Mouse (Mus musculus) ovary, postnatal 36 days (tissue): Measurements from ENCODE around the gene Egfl7.

ENCODE experiments used
- DNase-seq: peaks from one replicate; pipeline ENCODE4 v3.0.0; 2022; ENCODE audit warnings: low spot score, mixed read lengths

Egfl7 gene

GRCm38 (mm10) chr2:26570034-26570433 is 9.8 kb upstream of the Egfl7 start:
- no peak for DNase-seq

- no peak for DNase-seq
Observed at GRCm38 (mm10) chr2:26571400-26571799, 8.4 kb upstream of the Egfl7 start.

- DNase-seq = no peak
Observed at GRCm38 (mm10) chr2:26571826-26572225, 8.0 kb upstream of the Egfl7 start.

- DNase-seq = no peak
Observed at GRCm38 (mm10) chr2:26573396-26573795, 6.4 kb upstream of the Egfl7 start.

- DNase-seq = no peak
Observed at GRCm38 (mm10) chr2:26573807-26574206, 6.0 kb upstream of the Egfl7 start.

- no peak for DNase-seq
Observed at GRCm38 (mm10) chr2:26574862-26575261, 5.0 kb upstream of the Egfl7 start.

GRCm38 (mm10) chr2:26575378-26575777 is 4.4 kb upstream of the Egfl7 start:
- DNase-seq = no peak

- no peak for DNase-seq
Observed at GRCm38 (mm10) chr2:26575865-26576264, 3.9 kb upstream of the Egfl7 start.

GRCm38 (mm10) chr2:26576462-26576861 is 3.4 kb upstream of the Egfl7 start:
- no peak for DNase-seq

- no peak for DNase-seq
Observed at GRCm38 (mm10) chr2:26578369-26578768, 1.4 kb upstream of the Egfl7 start.

- no peak for DNase-seq
Observed at GRCm38 (mm10) chr2:26580751-26581150, 937 bp downstream of the Egfl7 start.

GRCm38 (mm10) chr2:26582203-26582602 is 2.4 kb downstream of the Egfl7 start:
- DNase-seq = no peak

- no peak for DNase-seq
Observed at GRCm38 (mm10) chr2:26582741-26583140, 2.9 kb downstream of the Egfl7 start.

- no peak for DNase-seq
Observed at GRCm38 (mm10) chr2:26583640-26584039, 3.8 kb downstream of the Egfl7 start.

GRCm38 (mm10) chr2:26585713-26586112 is 5.9 kb downstream of the Egfl7 start:
- DNase-seq = no peak

GRCm38 (mm10) chr2:26586294-26587043 is 6.7 kb downstream of the Egfl7 start, which contains the start of gene Gm20532:
Gm20532 (plus strand) TSS chr2:26586639.
- peak; percentile 73 for DNase-seq

- no peak for DNase-seq
Observed at GRCm38 (mm10) chr2:26587044-26587405, 7.2 kb downstream of the Egfl7 start.

- no peak for DNase-seq
Observed at GRCm38 (mm10) chr2:26588573-26588972, 8.8 kb downstream of the Egfl7 start.

- no peak for DNase-seq
Observed at GRCm38 (mm10) chr2:26589284-26589683, 9.5 kb downstream of the Egfl7 start.

GRCm38 (mm10) chr2:26590282-26590681 is 10.5 kb downstream of the Egfl7 start:
- no peak for DNase-seq

- DNase-seq = no peak
Observed at GRCm38 (mm10) chr2:26590962-26591361, 11.1 kb downstream of the Egfl7 start.

GRCm38 (mm10) chr2:26591416-26591815 is 11.6 kb downstream of the Egfl7 start:
- DNase-seq = no peak

GRCm38 (mm10) chr2:26593211-26594021 is 13.6 kb downstream of the Egfl7 start:
- DNase-seq = no peak

- no peak for DNase-seq
Observed at GRCm38 (mm10) chr2:26594022-26594346, 14.2 kb downstream of the Egfl7 start.
